In genomic region chr3:89390699-89391662, GRCm38 (mm10) we compare ENCODE assay signal across 8 mouse cellular contexts. TPM values are rescaled to one million over a fixed set of nuclear protein-coding genes. Genes with fewer than 3 reads are reported as not detected.
DNase-seq lines count a peak whose midpoint lies in the region; ATAC-seq and TF ChIP-seq lines count a peak whose summit lies in the region.

No protein-coding gene starts in this region.

- H3K36me3 ChIP-seq in thymus, adult 2 months (ENCODE audit: control insufficient read depth, insufficient read depth, low read length), result no peaks in the 10 kb centered on the region
- no peaks in the 10 kb centered on the region for H3K36me3 ChIP-seq in liver, embryonic 12.5 days

- no peak for ATAC-seq in liver, embryonic 12.5 days

- H3K9ac ChIP-seq in liver, embryonic 12.5 days, result peak overlapping the region; percentile 67

- intact Hi-C loops in heart, postnatal 10 days (cut with DNase I), result no loop called here

- H3K4me3 ChIP-seq in thymus, adult 2 months (ENCODE audit: control insufficient read depth, insufficient read depth, low read length), result peak overlapping the region; percentile 53
- peak overlapping the region; percentile 63 for H3K4me3 ChIP-seq in liver, embryonic 12.5 days

- no peak for TF ChIP-seq POLR2A in thymus, adult 2 months (IDR thresholded peaks at IDR 0.05; ENCODE audit: control insufficient read depth, extremely low read depth, insufficient read depth, low read length, poor library complexity)

- DNase-seq in thymus, adult 2 months, result peak; percentile 39
- no peak for DNase-seq in thymus, postnatal 10 days (ENCODE audit: low spot score in 2 of 2)
- peak; percentile 53 to 63 for DNase-seq in cerebellum, postnatal 10 days
- DNase-seq in heart, postnatal 10 days, result peak; percentile 53 to 66
- peak; percentile 70 to 75 for DNase-seq in spleen, postnatal 36 days (ENCODE audit: low spot score in 2 of 2)
- DNase-seq in natural killer cell, adult 2 months (ENCODE audit: low spot score in 2 of 2), result no peak
- no peak for DNase-seq in embryo, embryonic 10.5 days (ENCODE audit: low spot score)

- 18% methylated on average over 19 of the region's 19 CpGs for WGBS in thymus, adult 2 months
- 31% methylated on average over 19 of the region's 19 CpGs for WGBS in liver, embryonic 12.5 days (ENCODE audit: insufficient replicate concordance)

- H3K9me3 ChIP-seq in liver, embryonic 12.5 days (replicated peaks), result no peaks in the 10 kb centered on the region

- peak overlapping the region; percentile 98 for H3K4me2 ChIP-seq in liver, embryonic 12.5 days

- H3K27me3 ChIP-seq in thymus, adult 2 months (ENCODE audit: control insufficient read depth, insufficient read depth, low read length), result peaks cover 13% of the 10 kb centered on the region
- H3K27me3 ChIP-seq in liver, embryonic 12.5 days (replicated peaks), result peaks cover 31% of the 10 kb centered on the region

- peak overlapping the region; percentile 77 for H3K27ac ChIP-seq in thymus, adult 2 months (ENCODE audit: control insufficient read depth, insufficient read depth, low read length)
- peak overlapping the region; percentile 70 for H3K27ac ChIP-seq in liver, embryonic 12.5 days

- H3K4me1 ChIP-seq in thymus, adult 2 months (replicated peaks; ENCODE audit: control insufficient read depth, insufficient read depth, low read length), result peaks cover 55% of the 10 kb centered on the region
- H3K4me1 ChIP-seq in liver, embryonic 12.5 days, result peaks cover 91% of the 10 kb centered on the region

- TF ChIP-seq CTCF in thymus, adult 2 months (IDR thresholded peaks at IDR 0.05; ENCODE audit: borderline replicate concordance, control insufficient read depth, extremely low read depth, insufficient read depth, low read length, poor library complexity), result no peak

RNA-seq across cellular contexts. Expression of gene Zbtb7b, which starts 3.6 kb away (rescaled TPM):
- polyA plus RNA-seq in thymus, adult 2 months (2012; rRNA removed), result 59.8 and 64.9 TPM in 2 replicates
- total RNA-seq in heart, postnatal 10 days (2021), result 10 to 100 TPM; 20.2 to 25.6 TPM
- polyA plus RNA-seq in liver, embryonic 12.5 days (2016; fragmentation: Nextera tagmentation; extraction: Ambion mirVana), result 1.2 and 1.6 TPM in 2 replicates

RNA-seq across cellular contexts. Expression of gene Lenep, which starts 11.6 kb away (rescaled TPM):
- polyA plus RNA-seq in thymus, adult 2 months (2012; rRNA removed), result 0.66 TPM in 1 of 2 replicates, not detected in the other
- total RNA-seq in heart, postnatal 10 days (2021), result under 1 TPM in 1 of 2 experiments, not detected in 1; 0.64 TPM
- not detected in 2 replicates for polyA plus RNA-seq in liver, embryonic 12.5 days (2016; fragmentation: Nextera tagmentation; extraction: Ambion mirVana)

RNA-seq across cellular contexts. Expression of gene Flad1, which starts 20.7 kb away (rescaled TPM):
- 57.0 and 58.3 TPM in 2 replicates for polyA plus RNA-seq in thymus, adult 2 months (2012; rRNA removed)
- total RNA-seq in heart, postnatal 10 days (2021), result 10 to 100 TPM; 44.4 TPM
- polyA plus RNA-seq in liver, embryonic 12.5 days (2016; fragmentation: Nextera tagmentation; extraction: Ambion mirVana), result 21.6 and 22.9 TPM in 2 replicates

RNA-seq across cellular contexts. Expression of gene Dcst1, which starts 25.9 kb away (rescaled TPM):
- 0.24 and 0.32 TPM in 2 replicates for polyA plus RNA-seq in thymus, adult 2 months (2012; rRNA removed)
- under 1 TPM; 0.43 to 0.57 TPM for total RNA-seq in heart, postnatal 10 days (2021)
- not detected in 2 replicates for polyA plus RNA-seq in liver, embryonic 12.5 days (2016; fragmentation: Nextera tagmentation; extraction: Ambion mirVana)

RNA-seq across cellular contexts. Expression of gene Cks1b, which starts 27.2 kb away (rescaled TPM):
- 104 TPM in 2 replicates for polyA plus RNA-seq in thymus, adult 2 months (2012; rRNA removed)
- 10 to 100 TPM; 26.6 to 26.9 TPM for total RNA-seq in heart, postnatal 10 days (2021)
- 310 and 316 TPM in 2 replicates for polyA plus RNA-seq in liver, embryonic 12.5 days (2016; fragmentation: Nextera tagmentation; extraction: Ambion mirVana)

Comparison
In these comparisons a context has a peak if more than half of its experiments do, and no peak if none do; other contexts are left out.
1. DNase-seq: peak in thymus, adult 2 months (single experiment), cerebellum, postnatal 10 days (2 of 2), heart, postnatal 10 days (2 of 2) and spleen, postnatal 36 days (2 of 2); none in thymus, postnatal 10 days (0 of 2), natural killer cell, adult 2 months (0 of 2) and embryo, embryonic 10.5 days (single experiment).
2. RNA of gene Zbtb7b, which starts 3.6 kb away (polyA plus RNA-seq): 59.8 to 64.9 TPM in thymus, adult 2 months; 1.2 to 1.6 TPM in liver, embryonic 12.5 days; every median in the first group is over 10 times any median in the second.